ENCODE assay signal across 11 mouse cellular contexts in genomic region chr12:17371589-17372235, GRCm38 (mm10). TPM values are rescaled to one million over a fixed set of nuclear protein-coding genes. Genes with fewer than 3 reads are reported as not detected.
DNase-seq lines count a peak whose midpoint lies in the region; TF ChIP-seq lines count a peak whose summit lies in the region.
"Had no signal": no experiment of that assay in that cellular context is flagged by ENCODE, and none has a peak within 500 bp of the region (broad histone marks: within the 10 kb centered on the region; RNA-seq: fewer than 3 reads in every experiment).

No protein-coding gene starts in this region.

- DNase-seq in gastrocnemius, adult 2 months, result no peak
- no peak for DNase-seq in gastrocnemius, postnatal 10 days
- peak; percentile 5 for DNase-seq in lung, postnatal 14 days
- DNase-seq in lung, postnatal 25 days (ENCODE audit: low spot score), result no peak
- peak; percentile 63 for DNase-seq in R1 (ENCODE audit: low read depth, low spot score)
- peak; percentile 39 for DNase-seq in naive thymus-derived CD4-positive, alpha-beta T cell, adult 2 months (ENCODE audit: low read depth)
- no peak for DNase-seq in layer of hippocampus, adult 9-11 months
- no peak for DNase-seq in layer of hippocampus, adult 11-12 months (ENCODE audit: low spot score)
- DNase-seq: gastrocnemius, postnatal 36 days had no signal

- no peak overlapping the region for H3K27ac ChIP-seq in gastrocnemius, adult 2 months
- H3K27ac ChIP-seq: embryonic facial prominence, embryonic 12.5 days; lung, embryonic 15.5 days had no signal

- H3K4me3 ChIP-seq in gastrocnemius, adult 2 months, result no peak overlapping the region
- H3K4me3 ChIP-seq: embryonic facial prominence, embryonic 12.5 days; lung, embryonic 15.5 days had no signal

- intact Hi-C loops in gastrocnemius, adult 2 months (cut with DNase I), result no loop called here

- peak; percentile 46 for TF ChIP-seq CTCF in gastrocnemius, adult 2 months (IDR thresholded peaks at IDR 0.05)

RNA-seq across cellular contexts. Expression of gene Nol10, which starts 23.5 kb away (rescaled TPM):
- 1 to 10 TPM; 8.8 to 9.2 TPM for total RNA-seq in gastrocnemius, adult 2 months (2021)
- 1 to 10 TPM; 7.6 to 9.6 TPM for total RNA-seq in gastrocnemius, postnatal 10 days (2021)

RNA-seq across cellular contexts. Expression of gene Atp6v1c2, which starts 42.6 kb away (rescaled TPM):
- total RNA-seq in gastrocnemius, adult 2 months (2021), result not detected
- not detected for total RNA-seq in gastrocnemius, postnatal 10 days (2021)
- total RNA-seq: gastrocnemius, postnatal 36 days had no signal

Comparison
In these comparisons a context has a peak if more than half of its experiments do, and no peak if none do; other contexts are left out.
1. DNase-seq: peak in lung, postnatal 14 days (single experiment), R1 (single experiment) and naive thymus-derived CD4-positive, alpha-beta T cell, adult 2 months (single experiment); none in gastrocnemius, adult 2 months (single experiment), gastrocnemius, postnatal 10 days (single experiment), lung, postnatal 25 days (single experiment), layer of hippocampus, adult 9-11 months (single experiment) and layer of hippocampus, adult 11-12 months (single experiment).